In the genomic region with DNA sequence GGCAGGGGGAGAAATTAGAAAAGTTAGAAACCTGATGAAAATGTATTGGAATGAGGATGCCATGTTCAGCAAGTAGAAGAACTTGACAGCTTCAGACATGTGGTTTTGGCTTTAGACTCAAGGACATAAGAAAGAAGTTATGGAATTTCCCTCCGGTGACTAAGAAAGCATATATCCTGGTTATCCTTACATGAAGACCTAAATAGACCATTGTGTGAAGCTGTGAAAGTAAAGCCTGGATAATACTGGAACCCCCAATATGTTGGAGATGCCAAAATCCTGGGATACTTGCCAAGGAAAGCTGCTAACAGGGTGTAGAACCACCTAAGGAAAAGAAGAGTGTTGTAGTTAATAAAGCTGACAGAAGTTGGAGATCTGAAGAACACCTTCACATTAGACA, we compare ENCODE assay signal across 14 mouse cellular contexts.
"Had no signal": no experiment of that assay in that cellular context is flagged by ENCODE, and none has a peak within 500 bp of the region (broad histone marks: within the 10 kb centered on the region; RNA-seq: fewer than 3 reads in every experiment).

No protein-coding gene starts in this region.

- DNase-seq: lung, adult 18-20 months; lung, embryonic 14.5 days; lung, postnatal 10 days; lung, postnatal 4 days; midbrain, embryonic 14.5 days; retina, postnatal 1 day; right cerebral cortex, adult 18-20 months; right cerebral cortex, postnatal 25 days; right cerebral cortex, postnatal 4 days; spleen, adult 18-20 months; thymus, adult 2 months; thymus, postnatal 25 days; thymus, postnatal 4 days had no signal

- ATAC-seq: midbrain, embryonic 16.5 days had no signal
